Mouse (Mus musculus) liver, embryonic 12.5 days (tissue): ENCODE results near the gene Galnt14. TPM values are rescaled to one million over a fixed set of nuclear protein-coding genes. Genes with fewer than 3 reads are reported as not detected.

Experiments
- ATAC-seq: fragments of 200-750 bp; cut with Nextera tagmentation; 2 replicates; pipeline ENCODE4 v1.8.0; 2017; ENCODE audit warnings: moderate number of reproducible peaks, mild to moderate bottlenecking, moderate library complexity
- H3K27ac ChIP-seq: fragments of 300-500 bp; sonication (generic); 2 replicates; pipeline ENCODE4 v1.5.1; 2016; ENCODE audit warnings: mild to moderate bottlenecking
- H3K27me3 ChIP-seq: fragments of 300-500 bp; sonication (generic); replicated peaks from 2 replicates; pipeline ENCODE4 v1.6.1; 2016; ENCODE audit warnings: mild to moderate bottlenecking, moderate library complexity
- H3K36me3 ChIP-seq: fragments of 300-500 bp; sonication (generic); 2 replicates; pipeline ENCODE4 v1.6.1; 2016; ENCODE audit warnings: mild to moderate bottlenecking, moderate library complexity
- H3K4me1 ChIP-seq: fragments of 300-500 bp; sonication (generic); 2 replicates; pipeline ENCODE4 v1.6.1; 2016
- H3K4me2 ChIP-seq: fragments of 300-500 bp; sonication (generic); 2 replicates; pipeline ENCODE4 v1.6.1; 2016; ENCODE audit warnings: mild to moderate bottlenecking, moderate library complexity
- H3K4me3 ChIP-seq: fragments of 300-500 bp; sonication (generic); 2 replicates; pipeline ENCODE4 v1.5.1; 2016; ENCODE audit warnings: mild to moderate bottlenecking, moderate library complexity
- H3K9ac ChIP-seq: fragments of 300-500 bp; sonication (generic); 2 replicates; pipeline ENCODE4 v1.6.1; 2016; ENCODE audit warnings: mild to moderate bottlenecking, moderate library complexity
- H3K9me3 ChIP-seq: fragments of 300-500 bp; sonication (generic); replicated peaks from 2 replicates; pipeline ENCODE4 v1.6.1; 2016; ENCODE audit warnings: mild to moderate bottlenecking, moderate library complexity
- WGBS: fragments of 180-500 bp; shearing (Covaris S2); methylation state at CpG from one replicate; pipeline ENCODE4 v1.1.7; 2016; ENCODE audit not compliant: insufficient replicate concordance; 5-methylcytosine and 5-hydroxymethylcytosine counted together
- polyA plus RNA-seq: library from polyadenylated mRNA; unstranded; fragments of >200 nt; fragmentation: Nextera tagmentation; extraction: Ambion mirVana; gene quantifications from 2 replicates; pipeline ENCODE4 v1.2.1, GENCODE M21; 2016

The Galnt14 gene
- polyA plus RNA-seq, 1 experiment from 2014 or later = 0.23 TPM

DNA sequence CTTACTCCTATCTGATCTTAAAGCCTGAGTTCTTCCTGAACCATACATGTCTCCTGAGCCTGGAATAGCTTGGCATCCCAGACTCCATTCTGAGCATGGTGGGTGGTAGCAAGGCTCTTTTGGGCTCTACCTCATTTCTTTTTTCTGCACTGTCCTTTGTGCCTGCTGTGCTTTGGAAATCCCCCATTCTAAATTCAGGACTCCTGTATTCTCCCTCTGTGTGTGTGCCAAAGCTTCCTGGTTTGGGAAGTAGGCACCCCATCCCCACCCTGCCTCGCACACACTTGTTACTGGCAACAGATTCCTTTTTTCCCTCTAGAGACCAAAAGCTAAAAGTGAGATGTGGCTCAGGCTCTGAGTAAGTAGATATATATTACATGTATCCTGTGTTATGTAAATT, 191.9 kb downstream of the Galnt14 start:
- WGBS = 59% methylated on average over 1 of the region's 1 CpGs
- ATAC-seq = no peak
- Histone ChIP-seq H3K9ac (no peak overlapping the region), H3K36me3 (no peaks in the 10 kb centered on the region), H3K4me2 (no peak overlapping the region), H3K4me3 (no peak overlapping the region), H3K4me1 (no peaks in the 10 kb centered on the region), H3K9me3 (no peaks in the 10 kb centered on the region), H3K27me3 (no peaks in the 10 kb centered on the region), H3K27ac (no peak overlapping the region)

DNA sequence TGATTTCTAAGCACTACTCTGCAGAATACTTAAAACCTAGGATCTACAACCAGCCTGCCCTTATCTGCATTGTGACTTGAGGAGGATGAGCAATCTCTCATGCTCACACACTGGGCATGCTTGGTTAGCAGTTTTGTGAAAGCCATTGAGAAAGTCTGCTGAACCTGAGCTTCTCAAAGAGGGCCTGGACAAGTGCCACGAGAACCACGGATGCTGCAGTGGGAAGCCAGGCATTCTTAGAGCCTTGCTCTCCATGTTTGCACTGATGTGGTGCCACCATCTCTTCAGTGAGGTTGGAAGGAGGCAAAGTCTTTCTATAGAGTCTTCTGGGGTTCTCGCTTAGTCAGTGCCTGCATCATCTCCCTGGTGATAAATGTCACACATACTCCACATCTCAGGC, 194.7 kb downstream of the Galnt14 start:
- H3K4me1 ChIP-seq = no peaks in the 10 kb centered on the region
- no peak for ATAC-seq
- no peaks in the 10 kb centered on the region for H3K27me3 ChIP-seq
- H3K9ac ChIP-seq = no peak overlapping the region
- no peak overlapping the region for H3K27ac ChIP-seq
- H3K4me3 ChIP-seq = no peak overlapping the region
- 74% methylated on average over 3 of the region's 3 CpGs for WGBS
- no peaks in the 10 kb centered on the region for H3K9me3 ChIP-seq
- H3K4me2 ChIP-seq = no peak overlapping the region
- no peaks in the 10 kb centered on the region for H3K36me3 ChIP-seq

DNA sequence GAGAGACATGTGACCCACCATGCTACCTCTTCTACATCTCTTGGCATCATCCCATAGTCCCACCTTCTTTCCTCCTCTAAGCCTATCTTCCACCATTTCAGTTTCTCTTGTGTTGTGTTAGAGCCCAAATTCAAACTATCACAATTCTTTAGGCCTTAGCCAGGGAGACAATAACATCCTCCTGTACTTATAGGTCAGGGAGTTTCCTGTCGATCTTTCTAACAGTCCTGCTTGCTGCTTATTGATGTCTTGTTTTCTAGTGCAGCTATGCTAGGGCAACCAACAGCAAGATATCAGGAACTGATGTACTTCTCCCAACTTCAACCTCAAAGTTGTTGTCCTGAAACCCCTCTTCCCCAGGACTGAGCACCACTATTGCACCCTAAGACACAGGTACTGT, 195.4 kb downstream of the Galnt14 start:
- Histone ChIP-seq H3K27ac (no peak overlapping the region), H3K9ac (no peak overlapping the region), H3K4me1 (no peaks in the 10 kb centered on the region), H3K9me3 (no peaks in the 10 kb centered on the region), H3K36me3 (no peaks in the 10 kb centered on the region), H3K4me3 (no peak overlapping the region), H3K27me3 (no peaks in the 10 kb centered on the region), H3K4me2 (no peak overlapping the region)
- 70% methylated on average over 1 of the region's 1 CpGs for WGBS
- no peak for ATAC-seq

DNA sequence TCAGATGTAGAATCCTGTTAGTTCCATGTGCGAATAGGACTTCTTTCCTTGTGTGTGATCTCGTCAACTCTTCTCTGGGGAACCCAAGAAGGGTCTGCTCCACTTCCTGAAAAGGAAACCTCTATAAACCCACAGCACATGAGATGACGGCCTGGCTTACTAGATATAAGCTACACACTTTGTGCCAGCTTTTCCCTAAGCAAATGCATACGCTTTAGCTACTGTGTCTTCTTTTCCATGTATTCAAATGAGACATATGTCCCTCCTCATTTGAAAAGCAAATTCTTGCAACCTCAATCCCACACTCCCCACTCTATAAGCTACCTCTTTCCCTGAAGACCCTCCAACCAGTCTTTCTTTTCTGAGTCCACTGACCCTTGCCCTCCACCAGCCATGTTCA, 196.0 kb downstream of the Galnt14 start:
- no peaks in the 10 kb centered on the region for H3K4me1 ChIP-seq
- no peak overlapping the region for H3K4me2 ChIP-seq
- ATAC-seq = no peak
- no peak overlapping the region for H3K9ac ChIP-seq
- H3K27me3 ChIP-seq = no peaks in the 10 kb centered on the region
- H3K9me3 ChIP-seq = no peaks in the 10 kb centered on the region
- 59% methylated on average over 4 of the region's 4 CpGs for WGBS
- no peak overlapping the region for H3K27ac ChIP-seq
- H3K36me3 ChIP-seq = no peaks in the 10 kb centered on the region
- H3K4me3 ChIP-seq = no peak overlapping the region

DNA sequence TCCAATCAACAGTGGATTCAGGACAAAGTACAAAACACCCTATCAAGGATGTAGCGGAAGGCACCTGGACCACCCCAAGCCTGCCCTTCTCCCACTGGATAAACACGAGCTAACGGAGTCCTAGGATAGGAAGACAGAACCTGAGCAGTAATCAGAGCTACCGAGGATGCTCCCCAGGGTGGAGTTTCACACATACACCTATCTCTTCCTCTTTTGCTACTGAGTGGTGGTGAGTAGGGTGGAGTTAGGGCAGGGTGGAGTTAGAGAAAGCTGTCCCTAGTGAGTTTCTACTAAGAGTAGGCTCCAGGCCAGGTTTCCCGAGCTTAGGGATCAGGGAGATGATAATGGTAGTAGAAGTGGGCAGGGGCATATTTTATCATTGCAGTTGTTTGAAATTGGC, 197.4 kb downstream of the Galnt14 start:
- H3K27ac ChIP-seq = no peak overlapping the region
- H3K9ac ChIP-seq = no peak overlapping the region
- H3K4me2 ChIP-seq = no peak overlapping the region
- no peaks in the 10 kb centered on the region for H3K9me3 ChIP-seq
- H3K4me1 ChIP-seq = no peaks in the 10 kb centered on the region
- ATAC-seq = no peak
- H3K4me3 ChIP-seq = no peak overlapping the region
- H3K36me3 ChIP-seq = no peaks in the 10 kb centered on the region
- H3K27me3 ChIP-seq = no peaks in the 10 kb centered on the region
- 51% methylated on average over 5 of the region's 5 CpGs for WGBS

DNA sequence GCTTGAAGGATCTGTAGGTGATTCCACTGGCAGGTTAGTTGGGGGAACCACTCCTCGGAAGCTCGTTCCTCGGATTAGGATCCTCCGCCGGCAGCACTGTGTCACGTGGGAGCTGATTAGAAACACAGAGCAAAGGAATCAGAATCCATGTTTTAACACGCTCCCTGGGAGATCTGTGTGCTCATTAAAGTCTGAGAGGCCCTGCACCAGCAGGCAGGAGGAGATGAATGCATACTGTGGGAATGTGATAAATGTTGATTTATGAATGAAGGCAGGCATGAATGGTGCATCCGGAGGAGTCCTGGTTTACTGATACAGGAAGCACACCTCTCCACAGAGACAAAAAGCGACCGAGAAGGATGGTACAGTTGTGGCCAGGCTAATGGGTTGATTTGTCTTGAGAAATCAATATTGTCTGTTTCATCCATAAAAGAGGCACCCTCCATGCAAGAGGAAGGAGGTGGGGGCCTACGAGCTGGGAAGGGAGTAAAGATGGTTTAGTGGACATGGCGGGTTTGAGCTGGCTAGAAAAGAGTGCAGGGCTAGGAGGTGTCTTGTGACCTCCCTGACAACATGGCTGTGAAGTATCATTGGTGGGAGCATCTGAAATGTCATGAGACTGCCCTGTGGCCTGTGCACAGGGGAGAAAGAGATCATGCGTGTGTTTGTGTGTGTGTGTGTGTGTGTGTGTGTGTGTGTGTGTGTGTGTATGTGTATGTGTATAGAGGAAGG, 202.3 kb downstream of the Galnt14 start:
- 70% methylated on average over 13 of the region's 13 CpGs for WGBS
- H3K36me3 ChIP-seq = no peaks in the 10 kb centered on the region
- no peak overlapping the region for H3K4me2 ChIP-seq
- no peaks in the 10 kb centered on the region for H3K27me3 ChIP-seq
- no peak overlapping the region for H3K27ac ChIP-seq
- no peaks in the 10 kb centered on the region for H3K9me3 ChIP-seq
- no peak overlapping the region for H3K9ac ChIP-seq
- no peaks in the 10 kb centered on the region for H3K4me1 ChIP-seq
- ATAC-seq = no peak
- no peak overlapping the region for H3K4me3 ChIP-seq

DNA sequence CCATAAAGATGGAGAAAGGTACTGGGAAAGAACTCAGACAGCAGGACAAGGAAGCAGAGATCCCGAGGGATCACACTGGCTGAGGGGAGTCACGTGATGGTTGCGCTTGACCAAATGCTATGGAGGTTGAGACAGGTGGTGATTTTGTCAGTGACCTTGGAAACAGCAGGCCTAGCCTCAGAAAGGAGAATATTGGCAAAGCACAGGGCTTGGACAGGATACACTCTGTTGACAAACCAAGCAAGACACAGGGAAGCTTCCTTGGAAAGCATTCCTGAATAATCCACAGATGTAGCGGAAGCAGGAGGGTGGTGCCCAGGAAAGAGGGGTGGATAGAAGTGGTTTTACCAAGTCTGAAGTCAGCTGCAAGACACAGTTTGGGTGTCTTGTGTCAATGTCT, 206.1 kb downstream of the Galnt14 start:
- no peaks in the 10 kb centered on the region for H3K9me3 ChIP-seq
- no peaks in the 10 kb centered on the region for H3K36me3 ChIP-seq
- 70% methylated on average over 4 of the region's 4 CpGs for WGBS
- H3K4me1 ChIP-seq = no peaks in the 10 kb centered on the region
- no peak for ATAC-seq
- no peak overlapping the region for H3K4me2 ChIP-seq
- H3K4me3 ChIP-seq = no peak overlapping the region
- H3K9ac ChIP-seq = no peak overlapping the region
- H3K27me3 ChIP-seq = no peaks in the 10 kb centered on the region
- no peak overlapping the region for H3K27ac ChIP-seq

DNA sequence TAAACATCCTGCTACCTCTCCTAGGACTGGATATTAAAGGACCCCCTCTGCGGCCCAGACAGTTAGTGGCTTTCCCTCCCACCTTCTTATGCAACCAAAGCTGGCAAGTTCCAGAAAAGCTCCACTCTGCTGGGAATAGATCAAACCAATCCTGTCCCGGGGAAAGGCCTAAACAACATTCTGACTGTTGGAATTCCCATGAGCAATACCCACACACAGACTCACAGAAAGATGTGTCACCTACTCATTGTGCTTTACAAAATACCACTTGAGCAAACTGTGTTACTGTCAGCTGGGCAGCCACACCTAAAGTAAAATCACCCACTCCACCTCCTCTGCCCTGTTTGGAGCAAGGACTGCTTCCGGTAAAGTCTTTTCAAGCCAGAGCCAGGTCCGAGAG, 207.6 kb downstream of the Galnt14 start:
- H3K9me3 ChIP-seq = no peaks in the 10 kb centered on the region
- WGBS = 63% methylated on average over 4 of the region's 4 CpGs
- no peak overlapping the region for H3K27ac ChIP-seq
- no peaks in the 10 kb centered on the region for H3K36me3 ChIP-seq
- no peak overlapping the region for H3K9ac ChIP-seq
- H3K4me1 ChIP-seq = no peaks in the 10 kb centered on the region
- no peak overlapping the region for H3K4me3 ChIP-seq
- no peak overlapping the region for H3K4me2 ChIP-seq
- ATAC-seq = no peak
- H3K27me3 ChIP-seq = no peaks in the 10 kb centered on the region

DNA sequence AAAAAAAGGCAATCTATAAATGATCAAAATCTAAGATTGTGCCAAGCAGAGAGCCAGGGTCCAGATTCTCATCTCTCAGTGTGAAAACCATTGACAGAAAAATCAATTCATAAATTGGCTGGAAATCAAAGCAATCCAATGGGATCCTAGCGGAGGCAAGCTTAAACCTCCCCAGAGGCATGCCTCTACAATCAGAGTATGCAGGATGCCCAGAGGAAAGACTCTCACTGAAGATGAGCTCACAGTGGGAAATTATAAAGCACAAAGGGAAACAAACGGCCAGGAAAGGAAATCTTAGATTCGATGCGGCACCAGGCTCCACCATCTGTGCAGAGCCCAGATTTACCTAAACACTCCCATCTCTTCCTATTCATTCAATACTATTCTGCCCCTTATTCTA, 220.7 kb downstream of the Galnt14 start:
- Histone ChIP-seq H3K4me3 (no peak overlapping the region), H3K27ac (no peak overlapping the region), H3K4me1 (no peaks in the 10 kb centered on the region), H3K4me2 (no peak overlapping the region), H3K27me3 (no peaks in the 10 kb centered on the region), H3K36me3 (no peaks in the 10 kb centered on the region), H3K9ac (no peak overlapping the region), H3K9me3 (no peaks in the 10 kb centered on the region)
- ATAC-seq = no peak
- 80% methylated on average over 4 of the region's 4 CpGs for WGBS

DNA sequence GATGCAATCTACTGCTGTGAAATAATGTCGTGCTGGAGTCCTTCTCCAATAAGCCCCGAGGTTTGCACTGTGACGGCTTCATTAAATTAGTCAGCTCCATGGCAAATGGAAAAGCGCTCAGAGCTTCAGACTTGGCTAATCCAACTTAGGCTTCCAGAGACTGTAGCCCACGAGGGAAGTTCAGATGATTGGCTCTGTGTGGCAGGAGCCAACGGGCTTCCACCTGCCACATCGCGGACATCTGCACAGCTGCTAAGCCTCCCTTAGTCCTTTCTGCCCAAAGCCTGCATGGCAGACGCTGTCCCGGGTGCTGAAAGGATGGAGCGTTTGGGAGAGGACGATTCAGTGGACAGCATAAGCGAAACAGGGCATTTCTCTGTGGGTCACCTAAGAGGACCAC, 222.5 kb downstream of the Galnt14 start:
- WGBS = 27% methylated on average over 13 of the region's 13 CpGs
- H3K36me3 ChIP-seq = no peaks in the 10 kb centered on the region

DNA sequence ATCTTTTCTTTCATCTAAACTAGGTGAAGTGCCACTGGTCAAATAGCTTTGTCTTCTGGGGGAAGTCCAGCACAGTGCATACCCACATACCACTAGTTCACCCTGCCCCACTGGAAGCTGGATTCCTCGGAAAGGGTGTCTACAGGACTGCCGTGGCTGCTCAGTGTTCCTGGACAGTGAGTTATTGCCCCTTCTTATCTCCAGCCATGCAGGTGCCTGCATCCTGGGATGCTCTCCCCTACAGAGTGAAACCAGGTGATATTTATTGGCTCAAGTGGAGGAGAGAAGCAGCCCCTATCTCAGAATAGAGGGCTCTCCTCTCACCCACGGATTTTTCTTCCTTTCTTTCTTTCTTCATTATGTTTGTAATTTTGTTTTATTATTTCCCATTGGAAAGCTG, 222.9 kb downstream of the Galnt14 start:
- Histone ChIP-seq H3K4me1 (no peaks in the 10 kb centered on the region), H3K27me3 (no peaks in the 10 kb centered on the region), H3K9ac (no peak overlapping the region), H3K27ac (no peak overlapping the region), H3K36me3 (no peaks in the 10 kb centered on the region), H3K4me2 (no peak overlapping the region), H3K9me3 (no peaks in the 10 kb centered on the region), H3K4me3 (no peak overlapping the region)
- 54% methylated on average over 3 of the region's 3 CpGs for WGBS
- ATAC-seq = no peak

More for the DNA sequence above, 222.5 kb downstream of the Galnt14 start:
- no peak for ATAC-seq
- Histone ChIP-seq H3K27me3 (no peaks in the 10 kb centered on the region), H3K9ac (no peak overlapping the region), H3K9me3 (no peaks in the 10 kb centered on the region), H3K4me2 (no peak overlapping the region), H3K4me1 (no peaks in the 10 kb centered on the region), H3K4me3 (no peak overlapping the region), H3K27ac (no peak overlapping the region)

DNA sequence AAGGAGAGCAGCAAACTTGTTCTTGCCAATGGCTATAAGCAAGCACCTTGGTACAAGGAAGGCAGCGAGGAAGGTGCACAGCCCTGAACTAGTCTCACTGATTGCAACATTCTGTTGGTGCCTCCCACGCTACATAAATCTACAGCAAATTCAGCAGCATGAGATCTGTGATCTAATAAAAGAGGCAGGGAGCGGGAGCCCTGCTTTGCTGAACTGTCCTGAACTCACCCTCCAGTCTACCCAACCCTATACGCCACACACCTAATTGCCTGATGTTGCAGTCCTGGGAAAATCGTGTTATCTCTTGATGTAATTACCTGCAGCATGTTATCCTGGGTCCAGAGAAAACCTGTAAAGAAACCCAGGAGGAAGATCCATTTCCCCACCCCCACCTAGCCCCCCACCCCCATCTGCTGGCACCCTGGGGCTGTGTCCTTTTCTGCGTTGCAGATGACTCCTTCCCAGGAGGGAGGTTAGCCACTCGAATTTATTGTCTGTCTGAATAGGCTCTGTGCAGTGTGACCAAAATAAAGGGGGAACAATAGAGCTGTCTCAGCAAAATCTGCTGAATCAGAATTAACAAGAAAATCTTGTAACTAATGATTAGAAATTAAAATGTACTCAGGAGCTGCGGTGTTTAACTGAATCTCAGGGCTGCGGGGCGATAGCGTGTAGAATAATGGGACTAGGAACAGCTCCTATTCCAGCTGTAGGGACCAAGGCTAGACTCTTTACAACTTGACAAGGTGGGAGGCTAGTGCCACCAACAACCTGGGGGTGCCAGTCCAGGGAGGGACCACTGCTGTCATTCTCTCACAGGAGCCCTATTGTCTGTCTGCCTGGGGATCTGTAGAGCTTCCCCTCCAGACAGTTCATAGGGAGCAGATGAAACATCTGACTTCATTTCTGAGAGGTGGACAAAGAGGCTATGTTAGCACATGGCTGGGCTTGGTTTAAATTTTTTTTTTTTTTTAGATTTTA, 232.9 kb downstream of the Galnt14 start:
- WGBS = 56% methylated on average over 11 of the region's 11 CpGs
- no peaks in the 10 kb centered on the region for H3K36me3 ChIP-seq
- no peak overlapping the region for H3K9ac ChIP-seq
- H3K4me3 ChIP-seq = no peak overlapping the region
- H3K4me2 ChIP-seq = no peak overlapping the region
- no peaks in the 10 kb centered on the region for H3K27me3 ChIP-seq
- no peak for ATAC-seq
- no peak overlapping the region for H3K27ac ChIP-seq
- H3K4me1 ChIP-seq = no peaks in the 10 kb centered on the region
- H3K9me3 ChIP-seq = no peaks in the 10 kb centered on the region; the same call in 1 of the 2 replicates
